Mouse (Mus musculus): Measurements from ENCODE around the gene Caly.

Gene Caly

GRCm38 (mm10) chr7:140045546-140045945, 36.8 kb downstream of the Caly start:
- H3K9me3 ChIP-seq (ENCODE audit: low read length), result no peaks in the 10 kb centered on the region
- peaks cover 29% of the 10 kb centered on the region for H3K4me1 ChIP-seq (replicated peaks; ENCODE audit: low read depth, low read length)
- TF ChIP-seq POU5F1 (IDR thresholded peaks at IDR 0.05; ENCODE audit: borderline replicate concordance, low read length), result no peak
- peaks cover 9% of the 10 kb centered on the region for H3K36me3 ChIP-seq (ENCODE audit: insufficient read depth, low read length)
- H3K27me3 ChIP-seq (ENCODE audit: insufficient read depth, low read length), result peaks cover 73% of the 10 kb centered on the region
- H3K4me3 ChIP-seq (replicated peaks; ENCODE audit: low read length), result no peak overlapping the region

- TF ChIP-seq CTCF (conservative IDR thresholded peaks at IDR 0.05; ENCODE audit: low read length) (no peak), NANOG (IDR thresholded peaks at IDR 0.05; ENCODE audit: borderline replicate concordance, low read length) (no peak), POU5F1 (IDR thresholded peaks at IDR 0.05; ENCODE audit: borderline replicate concordance, low read length) (no peak)
- Histone ChIP-seq H3K9me3 (ENCODE audit: low read length) (no peaks in the 10 kb centered on the region), H3K36me3 (ENCODE audit: insufficient read depth, low read length) (peaks cover 37% of the 10 kb centered on the region), H3K4me3 (replicated peaks; ENCODE audit: low read length) (no peak overlapping the region), H3K27me3 (ENCODE audit: insufficient read depth, low read length) (peaks cover 45% of the 10 kb centered on the region), H3K4me1 (replicated peaks; ENCODE audit: low read depth, low read length) (peaks cover 10% of the 10 kb centered on the region)
These were observed 39.6 kb downstream of the Caly start for GRCm38 (mm10) chr7:140042728-140043127.

- Histone ChIP-seq H3K4me3 (replicated peaks; ENCODE audit: low read length) (peak overlapping the region; percentile 95), H3K4me1 (replicated peaks; ENCODE audit: low read depth, low read length) (peaks cover 24% of the 10 kb centered on the region), H3K9me3 (ENCODE audit: low read length) (peaks cover 17% of the 10 kb centered on the region; the same call in 1 of the 2 replicates), H3K36me3 (ENCODE audit: insufficient read depth, low read length) (peaks cover 66% of the 10 kb centered on the region), H3K27me3 (ENCODE audit: insufficient read depth, low read length) (no peaks in the 10 kb centered on the region)
- TF ChIP-seq POU5F1 (IDR thresholded peaks at IDR 0.05; ENCODE audit: borderline replicate concordance, low read length) (no peak), CTCF (conservative IDR thresholded peaks at IDR 0.05; ENCODE audit: low read length) (no peak), NANOG (IDR thresholded peaks at IDR 0.05; ENCODE audit: borderline replicate concordance, low read length) (no peak)
These were observed 45.2 kb downstream of the Caly start for GRCm38 (mm10) chr7:140037171-140037555.

- H3K4me3 ChIP-seq (replicated peaks; ENCODE audit: low read length), result peak within 1 kb of the TSS; percentile 95
- no peaks in the 10 kb centered on the region for H3K27me3 ChIP-seq (ENCODE audit: insufficient read depth, low read length)
- peaks cover 22% of the 10 kb centered on the region; the same call in 1 of the 2 replicates for H3K9me3 ChIP-seq (ENCODE audit: low read length)
- H3K36me3 ChIP-seq (ENCODE audit: insufficient read depth, low read length), result peaks cover 72% of the 10 kb centered on the region
- peaks cover 24% of the 10 kb centered on the region for H3K4me1 ChIP-seq (replicated peaks; ENCODE audit: low read depth, low read length)
- TF ChIP-seq POU5F1 (IDR thresholded peaks at IDR 0.05; ENCODE audit: borderline replicate concordance, low read length) (no peak), NANOG (IDR thresholded peaks at IDR 0.05; ENCODE audit: borderline replicate concordance, low read length) (no peak), CTCF (conservative IDR thresholded peaks at IDR 0.05; ENCODE audit: low read length) (no peak)
These were observed 45.8 kb downstream of the Caly start, which contains the start of the genes Zfp511 and Tubgcp2 for GRCm38 (mm10) chr7:140036281-140037170. Zfp511 (plus strand) TSS chr7:140036391. Tubgcp2 (minus strand) TSS chr7:140036669.

GRCm38 (mm10) chr7:140035456-140035855, 46.9 kb downstream of the Caly start:
- Histone ChIP-seq H3K9me3 (ENCODE audit: low read length) (peaks cover 32% of the 10 kb centered on the region), H3K4me1 (replicated peaks; ENCODE audit: low read depth, low read length) (peaks cover 24% of the 10 kb centered on the region), H3K27me3 (ENCODE audit: insufficient read depth, low read length) (no peaks in the 10 kb centered on the region), H3K4me3 (replicated peaks; ENCODE audit: low read length) (peak overlapping the region; percentile 95), H3K36me3 (ENCODE audit: insufficient read depth, low read length) (peaks cover 73% of the 10 kb centered on the region)
- TF ChIP-seq CTCF (conservative IDR thresholded peaks at IDR 0.05; ENCODE audit: low read length) (no peak), POU5F1 (IDR thresholded peaks at IDR 0.05; ENCODE audit: borderline replicate concordance, low read length) (no peak), NANOG (IDR thresholded peaks at IDR 0.05; ENCODE audit: borderline replicate concordance, low read length) (no peak)

GRCm38 (mm10) chr7:140033386-140033785, 49.0 kb downstream of the Caly start:
- Histone ChIP-seq H3K4me1 (replicated peaks; ENCODE audit: low read depth, low read length) (peaks cover 24% of the 10 kb centered on the region), H3K4me3 (replicated peaks; ENCODE audit: low read length) (no peak overlapping the region), H3K27me3 (ENCODE audit: insufficient read depth, low read length) (no peaks in the 10 kb centered on the region), H3K9me3 (ENCODE audit: low read length) (peaks cover 53% of the 10 kb centered on the region), H3K36me3 (ENCODE audit: insufficient read depth, low read length) (peaks cover 73% of the 10 kb centered on the region)
- TF ChIP-seq NANOG (IDR thresholded peaks at IDR 0.05; ENCODE audit: borderline replicate concordance, low read length) (no peak), CTCF (conservative IDR thresholded peaks at IDR 0.05; ENCODE audit: low read length) (no peak), POU5F1 (IDR thresholded peaks at IDR 0.05; ENCODE audit: borderline replicate concordance, low read length) (no peak)

GRCm38 (mm10) chr7:140032366-140032765, 50.0 kb downstream of the Caly start:
- peaks cover 63% of the 10 kb centered on the region for H3K9me3 ChIP-seq (ENCODE audit: low read length)
- H3K4me1 ChIP-seq (replicated peaks; ENCODE audit: low read depth, low read length), result peaks cover 20% of the 10 kb centered on the region
- H3K36me3 ChIP-seq (ENCODE audit: insufficient read depth, low read length), result peaks cover 72% of the 10 kb centered on the region
- H3K27me3 ChIP-seq (ENCODE audit: insufficient read depth, low read length), result no peaks in the 10 kb centered on the region
- TF ChIP-seq CTCF (conservative IDR thresholded peaks at IDR 0.05; ENCODE audit: low read length) (no peak), POU5F1 (IDR thresholded peaks at IDR 0.05; ENCODE audit: borderline replicate concordance, low read length) (no peak), NANOG (IDR thresholded peaks at IDR 0.05; ENCODE audit: borderline replicate concordance, low read length) (no peak)
- no peak overlapping the region for H3K4me3 ChIP-seq (replicated peaks; ENCODE audit: low read length)

GRCm38 (mm10) chr7:140031771-140032170, 50.6 kb downstream of the Caly start:
- Histone ChIP-seq H3K4me1 (replicated peaks; ENCODE audit: low read depth, low read length) (peaks cover 14% of the 10 kb centered on the region), H3K27me3 (ENCODE audit: insufficient read depth, low read length) (no peaks in the 10 kb centered on the region), H3K36me3 (ENCODE audit: insufficient read depth, low read length) (peaks cover 69% of the 10 kb centered on the region), H3K9me3 (ENCODE audit: low read length) (peaks cover 63% of the 10 kb centered on the region), H3K4me3 (replicated peaks; ENCODE audit: low read length) (no peak overlapping the region)
- TF ChIP-seq NANOG (IDR thresholded peaks at IDR 0.05; ENCODE audit: borderline replicate concordance, low read length) (no peak), CTCF (conservative IDR thresholded peaks at IDR 0.05; ENCODE audit: low read length) (no peak), POU5F1 (IDR thresholded peaks at IDR 0.05; ENCODE audit: borderline replicate concordance, low read length) (no peak)
